Mouse (Mus musculus) heart, embryonic 12.5 days (tissue): ENCODE measurements around the gene Tmem159. TPM values are rescaled to one million over a fixed set of nuclear protein-coding genes. Genes with fewer than 3 reads are reported as not detected.

Experiments
- ATAC-seq: fragments of 200-750 bp; cut with Nextera tagmentation; 2 replicates; pipeline ENCODE4 v1.8.0; 2017; ENCODE audit warnings: moderate TSS enrichment, moderate library complexity; ENCODE audit not compliant: insufficient number of reproducible peaks, low FRiP score
- H3K27ac ChIP-seq: fragments of 300-500 bp; sonication (generic); 2 replicates; pipeline ENCODE4 v1.5.1; 2016; ENCODE audit warnings: mild to moderate bottlenecking, moderate library complexity; ENCODE audit not compliant: poor library complexity, severe bottlenecking
- H3K27me3 ChIP-seq: fragments of 300-500 bp; sonication (generic); replicated peaks from 2 replicates; pipeline ENCODE4 v1.6.1; 2016; ENCODE audit warnings: mild to moderate bottlenecking, moderate library complexity
- H3K36me3 ChIP-seq: fragments of 300-500 bp; sonication (generic); 2 replicates; pipeline ENCODE4 v1.6.1; 2016; ENCODE audit warnings: mild to moderate bottlenecking, moderate library complexity
- H3K4me1 ChIP-seq: fragments of 300-500 bp; sonication (generic); replicated peaks from 2 replicates; pipeline ENCODE4 v1.6.1; 2016; ENCODE audit warnings: mild to moderate bottlenecking
- H3K4me2 ChIP-seq: fragments of 300-500 bp; sonication (generic); 2 replicates; pipeline ENCODE4 v1.6.1; 2016; ENCODE audit warnings: mild to moderate bottlenecking, moderate library complexity
- H3K4me3 ChIP-seq: fragments of 300-500 bp; sonication (generic); 2 replicates; pipeline ENCODE4 v1.5.1; 2016; ENCODE audit warnings: mild to moderate bottlenecking
- H3K9ac ChIP-seq: fragments of 300-500 bp; sonication (generic); 2 replicates; pipeline ENCODE4 v1.6.1; 2016; ENCODE audit warnings: mild to moderate bottlenecking, moderate library complexity
- H3K9me3 ChIP-seq: fragments of 300-500 bp; sonication (generic); replicated peaks from 2 replicates; pipeline ENCODE4 v1.6.1; 2016; ENCODE audit warnings: mild to moderate bottlenecking, moderate library complexity
- WGBS: fragments of 180-500 bp; shearing (Covaris S2); methylation state at CpG from one replicate; pipeline ENCODE4 v1.1.7; 2016; 5-methylcytosine and 5-hydroxymethylcytosine counted together
- polyA plus RNA-seq: library from polyadenylated mRNA; unstranded; fragments of >200 nt; fragmentation: Nextera tagmentation; extraction: Ambion mirVana; gene quantifications from 2 replicates; pipeline ENCODE4 v1.2.1, GENCODE M21; 2016

Tmem159 gene
- polyA plus RNA-seq, 1 experiment from 2014 or later, result 22.6 TPM

DNA sequence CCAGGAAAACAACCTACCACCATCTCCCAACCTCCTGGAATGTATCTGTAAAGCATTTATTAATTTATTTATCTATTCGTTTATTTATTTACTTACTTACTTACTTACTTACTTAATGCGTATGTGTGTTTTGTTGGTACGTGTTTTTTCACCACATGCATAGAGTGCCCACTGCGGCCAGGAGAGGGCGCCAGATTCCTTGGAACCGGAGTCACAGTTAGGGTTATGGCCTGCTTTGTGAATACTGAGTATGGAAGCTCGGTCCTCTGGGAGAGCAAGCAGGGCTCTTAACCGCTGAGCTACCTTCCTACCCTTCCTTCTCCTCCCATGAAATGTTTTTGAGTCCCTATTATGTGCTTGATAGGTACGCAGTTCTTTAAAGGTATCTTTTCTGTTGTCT lies 3.8 kb upstream of the Tmem159 start:
- no peak for ATAC-seq
- Histone ChIP-seq H3K4me1 (peaks cover 10% of the 10 kb centered on the region; the same call in 1 of the 2 replicates), H3K4me2 (no peak overlapping the region), H3K4me3 (no peak overlapping the region), H3K36me3 (no peaks in the 10 kb centered on the region), H3K27ac (no peak overlapping the region), H3K9ac (no peak overlapping the region), H3K27me3 (no peaks in the 10 kb centered on the region), H3K9me3 (no peaks in the 10 kb centered on the region)
- WGBS, result 23% methylated on average over 9 of the region's 9 CpGs

DNA sequence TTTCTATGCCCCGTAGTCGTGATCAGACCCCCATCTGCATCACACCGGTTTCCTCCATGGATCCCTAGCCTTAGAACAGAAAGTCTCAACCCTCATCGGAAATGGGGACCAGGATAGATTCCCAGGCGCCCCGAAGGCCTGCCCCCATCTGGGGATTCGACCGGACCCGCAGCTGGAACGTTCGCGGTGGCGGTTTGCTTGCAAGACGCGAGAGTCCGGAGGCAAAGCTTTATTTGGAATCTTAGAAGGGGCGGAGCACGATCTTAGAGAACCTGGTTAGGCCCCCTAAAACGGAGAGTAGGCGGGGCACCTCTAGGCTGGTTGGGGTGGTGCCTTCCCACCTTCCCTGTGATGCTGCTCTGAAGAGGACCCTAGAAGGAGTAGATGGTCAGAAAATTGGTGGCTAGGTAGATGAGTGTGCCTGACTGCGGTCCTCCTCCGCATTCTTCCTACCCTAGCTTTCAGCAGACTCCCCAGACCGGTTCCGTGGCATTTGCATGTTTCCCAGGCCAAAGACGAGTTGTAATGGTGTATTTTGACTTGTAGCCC lies 940 bp downstream of the Tmem159 start:
- no peak overlapping the region for H3K27ac ChIP-seq

DNA sequence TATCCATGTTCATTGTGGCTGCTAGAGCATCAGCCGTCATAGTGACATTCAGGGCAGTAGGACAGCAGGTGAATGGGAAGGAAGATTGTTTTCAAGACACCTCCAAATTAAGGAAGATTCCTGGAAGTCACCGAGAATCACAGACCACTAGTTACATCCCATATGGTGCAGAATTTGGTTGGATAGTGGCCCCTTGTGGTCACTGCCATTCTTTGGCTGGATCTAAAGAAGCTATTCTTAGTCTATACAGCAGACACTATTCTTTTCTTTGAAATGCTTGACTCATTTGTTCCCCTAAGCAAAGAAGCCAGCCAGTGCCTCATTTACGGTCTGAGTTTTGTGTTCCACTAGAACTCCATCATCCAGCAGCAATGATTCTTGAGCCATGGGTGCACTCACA lies 2.8 kb downstream of the Tmem159 start:
- H3K27me3 ChIP-seq, result no peaks in the 10 kb centered on the region
- WGBS, result 54% methylated on average over 3 of the region's 3 CpGs

More for the DNA sequence above, 940 bp downstream of the Tmem159 start:
- Histone ChIP-seq H3K4me1 (peaks cover 16% of the 10 kb centered on the region), H3K27me3 (no peaks in the 10 kb centered on the region), H3K4me3 (peak overlapping the region; percentile 63), H3K9ac (peak overlapping the region; percentile 75), H3K4me2 (peak overlapping the region; percentile 79), H3K36me3 (peaks cover 7% of the 10 kb centered on the region; the same call in 1 of the 2 replicates), H3K9me3 (no peaks in the 10 kb centered on the region)
- WGBS, result 4% methylated on average over 25 of the region's 25 CpGs
- ATAC-seq, result 0 out of 2 replicates have a peak, but pooled peaks have one; percentile 37

DNA sequence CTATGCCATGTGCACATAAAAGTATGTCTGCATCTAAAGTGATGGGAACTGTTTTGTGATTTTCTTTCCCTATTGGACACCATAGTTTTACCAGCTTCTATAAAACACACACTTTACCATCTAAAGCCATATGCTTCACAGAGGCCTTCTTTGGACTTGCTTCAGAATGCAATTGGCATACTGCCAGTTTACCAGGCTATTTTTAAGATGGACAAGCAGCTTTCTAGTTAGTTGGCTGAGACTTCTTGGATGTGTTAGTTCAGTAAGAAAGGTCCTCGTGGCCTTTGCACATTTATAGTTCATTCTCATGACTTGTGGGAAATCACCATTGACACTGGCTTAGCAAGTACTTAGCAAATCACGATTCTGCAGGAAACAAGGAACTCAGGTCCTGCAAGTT lies 4.2 kb downstream of the Tmem159 start:
- H3K36me3 ChIP-seq, result peaks cover 9% of the 10 kb centered on the region; the same call in 1 of the 2 replicates
- WGBS, result 30% methylated on average over 2 of the region's 2 CpGs

More for the DNA sequence above, 2.8 kb downstream of the Tmem159 start:
- Histone ChIP-seq H3K36me3 (peaks cover 9% of the 10 kb centered on the region; the same call in 1 of the 2 replicates), H3K27ac (no peak overlapping the region), H3K4me2 (no peak overlapping the region), H3K9ac (no peak overlapping the region), H3K4me3 (no peak overlapping the region), H3K4me1 (peaks cover 16% of the 10 kb centered on the region), H3K9me3 (no peaks in the 10 kb centered on the region)
- no peak for ATAC-seq

DNA sequence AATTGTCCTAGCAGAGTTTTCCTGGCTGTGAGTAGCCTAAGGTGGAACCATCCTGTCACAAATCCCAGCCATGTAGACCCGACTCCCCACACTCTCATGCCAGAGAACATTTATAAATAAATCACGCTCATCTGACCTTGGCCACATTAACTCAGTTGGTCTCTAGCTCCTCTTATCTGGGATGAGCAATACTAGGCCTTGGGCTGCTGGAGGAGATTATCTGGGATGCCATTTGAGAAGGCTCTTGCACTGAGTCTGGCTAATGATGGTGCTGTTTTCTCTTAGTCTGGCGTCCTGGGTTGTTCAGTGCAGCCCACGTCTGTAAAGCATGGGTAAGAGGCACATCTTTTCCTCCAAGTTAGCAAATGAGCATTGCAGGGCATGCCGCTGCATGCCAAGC lies 7.5 kb downstream of the Tmem159 start:
- no peak overlapping the region for H3K9ac ChIP-seq
- whole genome bisulfite sequencing, result 73% methylated on average over 5 of the region's 5 CpGs
- H3K27ac ChIP-seq, result no peak overlapping the region
- H3K4me1 ChIP-seq, result peaks cover 7% of the 10 kb centered on the region; the same call in 1 of the 2 replicates
- no peaks in the 10 kb centered on the region for H3K27me3 ChIP-seq
- H3K4me3 ChIP-seq, result no peak overlapping the region
- ATAC-seq, result no peak
- H3K36me3 ChIP-seq, result peaks cover 18% of the 10 kb centered on the region
- H3K4me2 ChIP-seq, result no peak overlapping the region
- no peaks in the 10 kb centered on the region for H3K9me3 ChIP-seq

More for the DNA sequence above, 4.2 kb downstream of the Tmem159 start:
- no peak overlapping the region for H3K9ac ChIP-seq
- no peaks in the 10 kb centered on the region for H3K27me3 ChIP-seq
- H3K4me3 ChIP-seq, result no peak overlapping the region
- no peak overlapping the region for H3K27ac ChIP-seq
- no peak overlapping the region for H3K4me2 ChIP-seq
- ATAC-seq, result no peak
- H3K9me3 ChIP-seq, result no peaks in the 10 kb centered on the region
- H3K4me1 ChIP-seq, result peaks cover 16% of the 10 kb centered on the region

DNA sequence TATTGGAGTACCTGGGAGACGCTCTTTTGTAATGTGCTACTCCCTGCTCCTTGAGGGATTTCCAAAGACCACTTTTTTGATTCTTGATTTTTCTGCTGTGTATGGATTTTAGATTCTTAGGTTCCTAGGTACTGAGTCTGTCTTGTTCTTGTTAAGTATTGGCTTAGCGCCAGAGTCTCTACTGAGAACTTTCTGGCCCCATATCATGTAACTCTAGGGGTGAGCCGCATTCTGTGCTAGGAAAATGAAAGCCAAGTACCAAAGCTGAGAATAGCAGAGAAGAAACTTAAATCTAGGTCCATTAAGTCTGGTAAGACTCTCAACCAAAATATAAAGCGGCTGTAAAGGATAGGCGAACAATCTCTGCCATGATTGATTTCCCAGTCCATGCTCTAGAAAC lies 14.8 kb downstream of the Tmem159 start:
- Histone ChIP-seq H3K9me3 (no peaks in the 10 kb centered on the region), H3K36me3 (peaks cover 36% of the 10 kb centered on the region), H3K9ac (no peak overlapping the region), H3K27ac (no peak overlapping the region), H3K4me3 (no peak overlapping the region), H3K4me1 (no peaks in the 10 kb centered on the region), H3K4me2 (no peak overlapping the region), H3K27me3 (no peaks in the 10 kb centered on the region)
- ATAC-seq, result no peak
- WGBS, result 79% methylated on average over 5 of the region's 5 CpGs

DNA sequence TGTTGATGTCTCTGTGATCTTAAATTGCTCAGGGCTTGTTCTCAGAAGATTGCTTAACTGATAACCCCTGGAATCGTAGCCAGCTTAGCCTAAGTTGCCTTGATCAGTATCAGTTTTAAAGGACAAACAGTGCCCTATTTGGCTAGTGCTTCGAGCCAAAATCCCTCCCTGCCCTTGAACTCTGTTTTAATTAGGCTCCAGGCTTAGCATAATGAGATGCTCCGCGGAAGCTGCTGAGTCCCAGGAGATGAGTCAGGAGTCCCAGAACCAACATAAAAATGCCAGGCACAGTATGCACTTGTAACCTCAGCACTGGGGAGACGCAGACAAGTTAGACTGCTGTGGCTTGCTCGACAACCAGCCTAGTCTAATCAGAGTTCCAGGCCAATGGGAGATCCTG lies 15.4 kb downstream of the Tmem159 start:
- Histone ChIP-seq H3K9ac (no peak overlapping the region), H3K36me3 (peaks cover 36% of the 10 kb centered on the region), H3K27me3 (no peaks in the 10 kb centered on the region), H3K4me2 (no peak overlapping the region), H3K4me1 (no peaks in the 10 kb centered on the region), H3K9me3 (no peaks in the 10 kb centered on the region), H3K4me3 (no peak overlapping the region), H3K27ac (no peak overlapping the region)
- 49% methylated on average over 6 of the region's 6 CpGs for WGBS
- no peak for ATAC-seq

DNA sequence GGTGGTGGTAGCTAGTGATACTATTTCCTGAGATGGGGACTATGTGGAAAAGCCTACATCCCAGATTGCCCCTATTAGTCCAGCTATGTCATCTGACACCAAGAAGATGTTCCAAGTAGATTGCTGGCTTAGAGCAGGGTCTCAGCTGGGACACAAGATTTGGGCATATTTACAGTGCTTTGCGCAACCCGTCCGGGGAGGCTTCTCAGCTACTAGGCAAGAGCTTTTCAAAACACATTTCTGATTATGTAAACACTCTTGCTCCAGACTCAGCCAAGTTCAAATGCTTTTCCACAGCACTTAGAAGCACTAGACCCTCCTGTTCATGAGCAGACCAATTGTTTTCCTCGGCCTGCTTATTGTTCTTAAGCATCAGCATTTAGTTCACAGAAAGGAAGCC lies 21.6 kb downstream of the Tmem159 start:
- Histone ChIP-seq H3K9ac (no peak overlapping the region), H3K27ac (no peak overlapping the region), H3K4me3 (no peak overlapping the region), H3K36me3 (peaks cover 10% of the 10 kb centered on the region; the same call in 1 of the 2 replicates), H3K4me2 (no peak overlapping the region), H3K27me3 (no peaks in the 10 kb centered on the region), H3K4me1 (peaks cover 9% of the 10 kb centered on the region), H3K9me3 (no peaks in the 10 kb centered on the region)
- ATAC-seq, result no peak
- 79% methylated on average over 4 of the region's 4 CpGs for WGBS

DNA sequence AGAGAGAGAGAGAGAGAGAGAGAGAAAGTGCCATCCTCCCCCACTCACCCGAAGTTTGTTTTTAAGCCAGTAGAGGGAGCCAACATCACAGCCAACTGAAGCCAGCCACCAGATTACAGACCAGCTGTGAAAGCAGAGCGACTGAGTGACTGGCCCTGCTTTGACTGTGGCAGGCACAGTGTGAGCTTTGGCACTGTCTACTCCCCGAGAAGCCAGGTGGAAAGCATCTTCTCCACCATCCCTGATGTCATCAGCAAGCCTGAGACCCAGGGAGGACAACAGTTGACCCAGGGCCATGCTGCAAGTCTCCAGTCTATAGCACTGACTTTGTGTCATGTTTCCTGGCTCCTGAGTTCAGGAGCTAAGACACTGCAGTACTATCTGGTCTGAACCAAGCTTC lies 22.7 kb downstream of the Tmem159 start:
- 5% methylated on average over 3 of the region's 3 CpGs for WGBS
- no peak overlapping the region for H3K9ac ChIP-seq
- no peak overlapping the region for H3K27ac ChIP-seq
- H3K36me3 ChIP-seq, result peaks cover 10% of the 10 kb centered on the region; the same call in 1 of the 2 replicates
- H3K4me2 ChIP-seq, result no peak overlapping the region
- peaks cover 9% of the 10 kb centered on the region for H3K4me1 ChIP-seq
- H3K4me3 ChIP-seq, result no peak overlapping the region
- no peaks in the 10 kb centered on the region for H3K9me3 ChIP-seq
- 0 out of 2 replicates have a peak, but pooled peaks have one; percentile 65 for ATAC-seq
- H3K27me3 ChIP-seq, result no peaks in the 10 kb centered on the region

DNA sequence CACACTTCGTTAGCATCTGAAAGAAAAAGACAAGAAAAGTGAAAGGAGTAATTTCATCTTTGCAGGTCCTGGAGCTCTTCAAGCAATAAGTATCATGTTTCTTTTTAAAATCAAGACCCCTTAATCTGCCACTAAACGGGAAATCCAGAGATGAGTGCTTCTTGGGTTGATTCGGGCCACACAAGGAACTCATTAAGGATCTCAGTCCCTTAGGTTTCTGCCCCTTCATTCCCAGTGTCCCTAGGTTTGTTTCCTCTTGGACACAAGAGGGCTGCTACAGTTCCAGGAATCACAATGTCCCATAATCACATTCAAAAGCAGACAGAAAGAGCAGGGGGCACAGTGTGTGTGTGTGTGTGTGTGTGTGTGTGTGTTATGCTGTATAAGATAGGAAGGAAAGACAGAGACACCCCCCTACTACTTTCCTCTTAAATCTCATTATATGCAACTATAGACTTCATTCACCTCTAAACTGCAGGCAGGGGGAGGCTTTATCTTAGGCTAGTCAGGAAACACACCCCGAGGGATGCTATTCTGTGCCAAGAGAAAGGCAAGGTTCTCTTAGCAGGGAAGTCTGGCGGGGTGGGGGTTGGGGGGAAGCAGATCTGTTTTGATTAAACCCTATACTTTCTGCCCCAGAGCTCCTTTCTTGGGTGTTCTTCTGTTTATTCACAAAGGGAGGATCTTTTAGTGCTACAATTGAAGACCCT lies 25.0 kb downstream of the Tmem159 start:
- ATAC-seq, result no peak
- H3K27ac ChIP-seq, result no peak overlapping the region
- H3K9ac ChIP-seq, result no peak overlapping the region
- H3K4me1 ChIP-seq, result peaks cover 9% of the 10 kb centered on the region
- H3K9me3 ChIP-seq, result no peaks in the 10 kb centered on the region
- H3K4me3 ChIP-seq, result no peak overlapping the region
- no peak overlapping the region for H3K4me2 ChIP-seq
- no peaks in the 10 kb centered on the region for H3K27me3 ChIP-seq
- 28% methylated on average over 5 of the region's 5 CpGs for WGBS
- H3K36me3 ChIP-seq, result no peaks in the 10 kb centered on the region

DNA sequence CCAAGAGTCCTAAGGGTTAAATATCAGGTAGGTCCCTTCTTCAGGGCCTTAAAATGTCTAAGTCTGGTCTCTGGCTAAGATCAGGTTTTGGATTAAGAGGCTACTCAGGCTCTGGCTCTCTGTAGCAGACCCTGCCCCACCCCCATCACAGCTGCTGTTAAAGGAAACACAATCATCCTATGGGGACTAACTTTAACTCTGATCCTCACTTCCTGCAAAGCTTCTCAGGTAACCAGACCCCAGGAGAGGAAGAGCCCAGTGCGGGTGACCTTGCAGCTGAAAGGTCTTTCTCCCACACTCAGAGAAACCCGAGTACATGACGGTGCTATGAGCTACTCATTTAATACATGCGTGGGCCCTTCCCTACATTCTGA lies 25.5 kb downstream of the Tmem159 start:
- Histone ChIP-seq H3K9ac (no peak overlapping the region), H3K4me1 (peaks cover 9% of the 10 kb centered on the region), H3K27me3 (no peaks in the 10 kb centered on the region), H3K36me3 (no peaks in the 10 kb centered on the region), H3K4me3 (no peak overlapping the region), H3K9me3 (no peaks in the 10 kb centered on the region), H3K4me2 (no peak overlapping the region), H3K27ac (no peak overlapping the region)
- no peak for ATAC-seq
- 35% methylated on average over 4 of the region's 4 CpGs for WGBS
